Mouse (Mus musculus) adrenal gland, adult 10 weeks (tissue): ENCODE measurements around the gene Usp40. TPM values are rescaled to one million over a fixed set of nuclear protein-coding genes. Genes with fewer than 3 reads are reported as not detected.

Experiments used
- polyA plus RNA-seq: library from polyadenylated mRNA; stranded (reverse); fragments of 350-450 nt; fragmentation: Illumina TruSeq; extraction: RNeasy Lipid Tissue Mini Kit (QIAGEN cat#74804); gene quantifications from one replicate; pipeline ENCODE4 v1.2.3, GENCODE M21; 2014; ENCODE audit warnings: low read depth, low replicate concordance

Gene Usp40
- 46.0 TPM for polyA plus RNA-seq

DNA sequence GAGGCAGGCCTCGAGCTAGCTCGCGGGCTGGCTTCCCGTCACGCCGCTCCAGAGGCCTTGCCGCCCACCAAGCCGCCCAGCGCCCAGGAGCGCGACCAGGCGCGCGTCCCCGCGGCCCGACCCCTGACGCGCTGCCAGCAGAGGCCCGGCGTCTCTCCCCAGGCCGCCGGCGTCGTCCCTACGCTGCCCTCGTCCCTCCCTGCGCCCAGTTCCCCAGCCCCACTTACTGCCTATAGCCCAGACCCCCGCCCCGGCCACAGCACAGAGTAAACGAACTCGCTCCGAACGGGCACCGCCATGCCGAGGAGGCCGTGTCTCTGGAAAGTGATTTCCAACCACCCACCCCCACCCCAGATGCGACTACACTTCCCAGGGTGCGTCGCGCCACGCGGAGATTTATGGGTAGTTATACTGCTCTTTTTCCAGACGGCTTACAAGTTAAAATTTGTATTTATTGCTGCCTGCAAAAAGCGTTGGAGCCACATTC is at the start of gene Usp40:
Usp40 (minus strand) TSS at position 341 of the 487 bp plus-strand sequence.

DNA sequence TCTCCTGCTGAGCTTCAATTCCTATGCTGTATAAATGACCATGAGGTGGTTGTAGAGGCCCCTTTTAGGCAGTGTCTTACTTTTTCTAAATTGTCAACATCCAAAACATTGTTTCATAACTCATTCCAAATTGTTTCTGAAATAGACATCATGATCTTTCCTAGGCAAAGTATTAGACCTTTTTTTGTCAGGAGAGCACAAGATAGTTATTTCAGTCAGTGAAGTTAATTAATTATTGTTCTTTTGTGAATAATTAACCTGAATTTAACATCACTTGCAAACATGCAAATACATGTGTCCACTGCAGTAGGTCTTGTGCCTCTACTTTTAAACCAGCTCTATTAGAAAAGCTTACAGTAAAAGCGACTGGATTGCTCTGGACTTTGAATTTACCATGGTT is 46.7 kb upstream of the Usp40 start, which contains the start of gene Ugt1a10:
Ugt1a10 (plus strand) TSS at position 301 of the 400 bp plus-strand sequence.

Other genes with a start within 250 kb of the Usp40 start
- gene Sag, start 204.9 kb downstream of the Usp40 start, polyA plus RNA-seq = 0.29 TPM
- gene Dgkd, start 155.3 kb downstream of the Usp40 start, polyA plus RNA-seq = 43.1 TPM
- not detected for gene Ugt1a10, start 46.8 kb upstream of the Usp40 start, polyA plus RNA-seq
- not detected for gene Ugt1a9, start 62.2 kb upstream of the Usp40 start, polyA plus RNA-seq
- not detected for gene Ugt1a8, start 79.3 kb upstream of the Usp40 start, polyA plus RNA-seq
- 6.2 TPM for gene Ugt1a7c, start 86.5 kb upstream of the Usp40 start, polyA plus RNA-seq
- gene Ugt1a6b, start 94.7 kb upstream of the Usp40 start, polyA plus RNA-seq = 0.52 TPM
- 5.1 TPM for gene Ugt1a6a, start 126.3 kb upstream of the Usp40 start, polyA plus RNA-seq
- not detected for gene Ugt1a5, start 157.5 kb upstream of the Usp40 start, polyA plus RNA-seq
- not detected for gene Ugt1a2, start 192.1 kb upstream of the Usp40 start, polyA plus RNA-seq
- gene Dnajb3, start 197.2 kb upstream of the Usp40 start, polyA plus RNA-seq = 2.4 TPM
- 21.2 TPM for gene Ugt1a1, start 203.4 kb upstream of the Usp40 start, polyA plus RNA-seq
- gene Mroh2a, start 218.4 kb upstream of the Usp40 start, polyA plus RNA-seq = not detected